Mouse (Mus musculus) right cerebral cortex, postnatal 25 days (tissue): ENCODE results near the gene Bahcc1.

Experiments
- DNase-seq: peaks from one replicate; pipeline ENCODE4 v3.0.0; 2022

Bahcc1 gene

DNA sequence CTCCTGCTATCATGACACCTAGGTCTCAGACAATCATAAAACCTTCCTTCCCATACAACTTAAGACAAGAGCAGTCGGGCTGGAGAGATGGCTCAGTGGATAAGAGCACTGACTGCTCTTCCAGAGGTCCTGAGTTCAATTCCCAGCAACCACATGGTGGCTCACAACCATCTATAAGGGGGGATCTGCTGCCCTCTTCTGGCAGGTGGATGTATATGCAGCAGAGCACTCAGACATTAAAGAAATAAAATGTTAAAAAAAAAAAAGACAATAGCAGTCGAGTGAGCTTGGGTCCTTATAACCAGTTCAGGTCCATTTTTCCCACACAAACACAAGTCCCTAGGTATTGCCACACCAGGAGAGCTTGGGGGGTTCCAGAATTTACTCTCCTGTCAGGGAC is 23.9 kb upstream of the Bahcc1 start:
- DNase-seq: no peak

GRCm38 (mm10) chr11:120209462-120209861 is 23.3 kb upstream of the Bahcc1 start:
- DNase-seq: no peak

DNA sequence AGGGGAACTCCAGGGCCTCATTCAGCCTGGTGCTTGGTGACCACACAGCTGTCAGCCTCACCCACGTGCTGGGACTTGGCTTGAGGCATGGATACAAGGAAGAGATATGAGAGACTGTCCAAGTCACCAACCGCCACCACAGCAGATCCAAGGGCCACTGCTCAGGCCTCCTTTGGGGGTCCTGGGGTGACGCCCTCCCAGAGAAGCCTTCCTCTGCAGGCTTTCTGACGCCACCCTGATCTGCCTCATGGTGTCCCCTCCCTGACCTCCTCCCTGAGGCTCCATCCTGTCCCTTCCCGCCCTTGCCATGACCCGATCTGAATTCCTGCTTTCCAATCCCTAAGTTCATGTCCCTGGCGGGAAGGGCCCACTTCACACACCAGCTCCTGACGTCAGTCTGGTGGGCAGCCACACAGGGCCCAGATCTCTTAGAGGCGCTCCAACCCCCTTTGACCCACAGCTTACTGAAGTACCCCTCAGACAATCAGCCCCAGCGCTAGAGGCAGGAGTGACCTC is 17.0 kb upstream of the Bahcc1 start:
- DNase-seq: no peak

DNA sequence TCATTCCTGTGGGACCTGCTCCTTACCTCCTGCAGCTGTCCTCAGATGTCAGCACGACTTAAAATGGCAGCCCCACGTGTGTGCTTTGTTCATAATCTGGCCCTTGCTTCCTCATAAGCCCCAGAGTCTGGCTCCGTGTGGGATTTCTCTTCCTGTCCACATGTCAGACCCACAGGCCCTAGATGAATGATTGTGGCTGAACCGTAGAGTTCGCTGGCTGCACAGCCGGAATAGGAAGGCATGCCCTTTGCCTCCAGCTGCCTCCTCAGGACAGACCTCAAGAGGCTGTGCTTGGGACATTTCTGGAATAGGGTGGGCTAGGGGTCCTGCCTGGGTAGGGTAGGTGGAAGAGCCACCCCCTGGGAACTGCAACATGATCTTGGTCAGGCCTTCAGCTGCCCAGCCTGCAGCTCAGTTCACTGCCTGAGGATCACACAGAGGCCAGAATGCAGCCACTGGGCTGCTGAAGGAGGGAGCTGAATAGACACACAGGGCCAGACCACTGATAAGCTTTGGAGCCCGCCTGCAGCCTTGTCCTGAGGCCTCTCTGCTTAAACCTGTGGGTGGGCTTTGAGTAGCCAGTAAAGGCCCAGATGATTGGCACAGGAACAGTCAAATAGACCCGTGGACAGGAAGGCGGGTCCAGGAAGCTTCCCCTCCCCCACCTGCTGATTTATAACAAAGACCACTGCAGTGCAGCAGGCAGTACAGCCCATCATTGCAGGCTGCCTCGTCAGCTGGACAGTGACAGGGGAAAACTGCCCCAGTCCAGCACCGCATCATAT is 16.0 kb upstream of the Bahcc1 start:
- no peak for DNase-seq

DNA sequence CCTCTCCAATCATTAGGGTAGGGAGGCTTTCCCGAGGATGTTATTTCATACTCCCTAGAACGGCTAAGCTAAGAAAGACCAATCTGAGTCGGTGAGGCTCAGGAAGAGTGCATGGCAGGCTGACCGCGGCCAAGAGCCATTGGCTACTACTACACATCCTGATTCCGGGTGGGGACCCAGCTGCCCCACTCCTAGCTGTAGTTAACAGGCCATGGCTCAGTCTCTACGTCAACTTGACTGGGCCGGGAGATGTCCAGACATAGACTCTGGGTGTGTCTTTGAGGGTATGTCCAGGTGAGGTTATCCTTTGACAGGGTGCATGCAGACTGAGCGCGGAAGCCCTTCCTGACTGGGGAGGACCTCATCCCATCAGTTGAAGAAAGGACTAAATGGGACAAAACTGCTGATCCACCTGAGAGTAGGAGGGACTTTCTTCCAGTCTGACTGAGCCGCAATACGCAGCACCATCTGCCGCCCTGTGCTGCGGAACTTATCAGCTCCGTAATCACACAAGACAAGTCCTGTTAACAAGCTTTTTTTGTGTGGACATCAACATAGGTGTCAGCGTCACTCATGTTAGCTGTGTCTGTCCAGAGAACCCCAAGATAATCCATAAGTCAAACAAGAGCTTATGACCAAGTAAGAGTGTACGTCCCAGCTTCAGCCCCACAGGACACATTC is 14.4 kb upstream of the Bahcc1 start:
- DNase-seq: no peak

DNA sequence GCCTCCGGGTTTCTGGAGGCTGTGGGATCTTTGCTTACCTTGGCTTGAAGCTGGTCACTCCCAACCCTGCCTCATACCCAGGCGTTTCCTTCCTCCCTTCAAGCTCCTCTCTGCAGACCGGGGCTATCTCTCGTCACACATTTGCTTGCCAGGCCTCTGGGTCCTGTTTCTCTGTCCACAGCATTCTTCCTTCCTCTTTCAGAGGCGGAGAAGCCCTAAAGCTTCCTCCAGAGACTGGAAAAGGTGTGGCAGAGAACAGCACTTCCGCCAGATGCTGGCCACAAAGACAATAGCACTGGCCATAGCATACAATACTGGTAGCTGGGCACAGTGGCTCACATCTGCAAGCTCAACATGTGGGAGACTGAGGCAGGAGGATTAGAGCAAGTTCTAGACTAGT is 13.8 kb upstream of the Bahcc1 start:
- DNase-seq: no peak

DNA sequence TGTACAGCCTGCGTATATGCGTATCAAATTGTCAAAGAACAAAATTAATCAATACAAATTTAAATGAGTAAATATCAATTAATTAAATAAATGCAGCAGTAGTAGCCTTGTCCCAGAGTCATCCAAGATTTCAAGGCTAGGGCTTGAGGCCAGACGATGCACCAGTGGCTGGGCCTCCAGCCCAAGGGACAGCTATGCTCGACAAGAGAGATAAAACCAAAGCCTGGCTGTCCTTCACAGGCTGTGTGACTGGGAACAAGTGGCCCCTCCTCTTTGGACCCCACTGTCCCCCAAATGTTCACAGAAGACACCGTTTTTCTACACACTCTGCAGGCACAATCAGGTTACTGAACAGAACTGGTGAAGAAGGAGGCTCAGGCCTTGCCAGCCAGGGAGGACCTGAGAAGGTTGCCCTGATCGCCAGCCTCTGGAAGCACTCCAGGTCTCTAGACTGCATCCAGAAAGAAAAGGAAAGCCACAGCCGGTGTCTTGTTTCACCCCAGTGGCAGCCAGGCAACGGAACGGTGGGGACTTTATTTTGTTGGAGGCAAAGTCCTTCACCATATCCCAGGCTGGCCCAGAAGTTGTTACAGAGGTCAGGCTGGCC is 12.7 kb upstream of the Bahcc1 start:
- no peak for DNase-seq

GRCm38 (mm10) chr11:120220963-120221827 is 11.6 kb upstream of the Bahcc1 start:
- DNase-seq: no peak

DNA sequence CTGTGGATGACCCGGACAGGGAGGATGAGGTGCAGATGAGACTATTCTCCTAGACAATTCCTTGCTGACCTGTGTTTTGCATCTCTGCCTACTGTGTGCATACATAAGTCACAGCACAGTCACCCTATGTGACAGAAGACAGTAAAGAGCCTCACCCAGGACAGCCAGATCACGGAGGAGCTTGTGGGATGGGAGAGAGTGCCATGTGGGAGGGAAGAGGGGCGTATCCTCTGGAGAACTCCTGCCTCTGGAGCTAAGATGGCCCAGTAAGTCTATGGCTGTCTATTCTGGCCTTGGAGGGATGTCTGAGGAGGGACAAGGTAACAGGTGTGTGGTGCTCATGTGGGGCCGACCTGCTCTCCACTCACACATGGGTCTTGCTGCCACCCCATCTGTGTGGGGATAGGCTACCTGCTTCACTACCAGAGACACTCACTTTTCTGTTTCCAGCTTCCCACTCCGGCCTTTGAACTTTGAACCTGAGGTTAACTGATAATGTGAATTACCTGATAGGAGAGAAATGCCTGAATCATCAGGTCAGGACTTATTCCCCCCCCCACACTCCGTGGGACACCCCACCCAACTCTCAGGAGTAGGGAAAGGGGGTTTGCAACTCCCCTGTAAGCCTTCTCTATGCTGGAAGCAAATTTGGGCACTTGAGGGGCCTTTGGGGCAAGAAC is 10.2 kb upstream of the Bahcc1 start:
- DNase-seq: no peak

- peak; percentile 50 for DNase-seq
Observed at GRCm38 (mm10) chr11:120223586-120224487, 8.9 kb upstream of the Bahcc1 start.

DNA sequence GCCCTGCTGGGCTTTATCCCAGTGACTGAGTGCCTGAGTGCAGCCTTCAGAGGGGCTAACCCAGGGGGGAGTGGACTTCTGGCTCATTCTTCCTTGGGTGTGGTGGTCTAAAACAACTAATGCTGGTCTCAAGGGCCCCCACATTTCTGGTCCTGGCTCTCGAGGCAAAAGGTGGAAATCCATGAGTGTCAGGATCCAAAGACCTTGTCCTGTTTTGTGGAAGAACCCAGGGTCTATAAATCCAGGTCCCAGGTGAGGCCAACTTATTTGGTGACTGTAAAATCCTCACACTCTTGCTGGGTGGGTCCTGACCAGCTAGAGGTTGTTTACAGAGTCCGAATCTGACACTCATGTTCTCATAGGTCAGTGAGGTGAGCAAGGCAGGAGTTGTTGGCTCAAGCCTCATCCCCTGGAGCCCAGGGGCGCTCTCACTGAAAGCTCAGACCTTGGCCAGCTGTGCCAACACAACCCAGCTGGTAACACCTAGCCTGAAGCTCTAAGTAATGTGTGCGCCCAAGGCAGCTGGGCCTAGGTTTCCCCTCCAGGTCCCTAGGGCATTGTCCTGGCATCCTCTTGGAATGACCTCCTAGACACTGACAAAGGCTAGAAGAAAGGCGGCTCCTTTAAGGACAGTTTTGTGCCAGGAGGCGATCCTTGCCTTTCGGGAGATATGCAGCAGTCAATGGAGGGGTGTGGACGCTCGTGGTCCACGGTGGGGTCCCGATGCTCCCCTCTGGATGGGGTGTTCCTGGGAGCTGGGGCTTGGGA is 8.1 kb upstream of the Bahcc1 start:
- no peak for DNase-seq

DNA sequence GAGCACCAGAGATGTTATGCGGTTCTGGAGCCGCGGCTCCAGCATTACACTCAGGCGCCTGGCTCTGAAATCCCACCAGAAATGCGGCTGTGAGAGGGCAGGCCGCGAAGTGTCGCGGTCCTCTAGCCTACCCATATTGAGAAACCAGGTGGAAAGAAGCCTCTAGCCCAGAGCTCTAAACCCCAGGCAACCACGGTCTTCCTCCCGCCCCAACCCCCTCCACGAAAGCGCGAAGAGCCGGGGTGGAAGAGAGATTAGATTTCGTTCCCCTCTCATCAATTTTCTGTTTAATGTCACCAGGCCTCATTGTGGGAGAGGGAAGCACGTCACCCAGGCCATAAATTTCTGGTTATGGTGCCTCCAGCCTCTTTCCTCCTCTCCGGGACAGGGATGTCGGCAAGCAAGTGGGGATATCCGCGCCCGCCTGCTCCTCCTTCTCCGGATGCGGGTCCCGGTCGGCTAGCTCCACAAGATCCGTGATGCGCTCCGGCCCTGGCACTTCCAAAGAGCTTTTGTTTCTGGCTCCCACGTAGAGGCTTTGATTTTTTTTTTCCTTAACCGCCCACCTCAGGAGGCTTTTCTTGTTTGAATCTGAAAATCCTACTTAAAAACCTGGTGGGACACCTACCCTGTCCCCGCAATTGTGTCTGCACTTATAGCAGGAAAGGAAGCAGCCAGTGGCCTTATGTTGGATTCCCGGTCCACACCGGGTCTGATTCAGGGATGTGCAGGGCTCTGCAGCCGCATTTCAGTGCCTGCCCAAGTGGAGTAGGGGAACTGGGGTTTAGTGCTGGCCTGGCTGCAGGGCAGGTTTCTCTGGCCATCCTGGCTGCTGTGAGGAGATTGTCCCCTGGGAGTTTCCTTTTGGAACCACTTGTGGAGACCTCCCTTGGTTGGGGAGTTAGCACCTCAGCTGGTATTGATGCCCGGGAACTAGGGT is 7.2 kb upstream of the Bahcc1 start:
- peak; percentile 38 for DNase-seq

DNA sequence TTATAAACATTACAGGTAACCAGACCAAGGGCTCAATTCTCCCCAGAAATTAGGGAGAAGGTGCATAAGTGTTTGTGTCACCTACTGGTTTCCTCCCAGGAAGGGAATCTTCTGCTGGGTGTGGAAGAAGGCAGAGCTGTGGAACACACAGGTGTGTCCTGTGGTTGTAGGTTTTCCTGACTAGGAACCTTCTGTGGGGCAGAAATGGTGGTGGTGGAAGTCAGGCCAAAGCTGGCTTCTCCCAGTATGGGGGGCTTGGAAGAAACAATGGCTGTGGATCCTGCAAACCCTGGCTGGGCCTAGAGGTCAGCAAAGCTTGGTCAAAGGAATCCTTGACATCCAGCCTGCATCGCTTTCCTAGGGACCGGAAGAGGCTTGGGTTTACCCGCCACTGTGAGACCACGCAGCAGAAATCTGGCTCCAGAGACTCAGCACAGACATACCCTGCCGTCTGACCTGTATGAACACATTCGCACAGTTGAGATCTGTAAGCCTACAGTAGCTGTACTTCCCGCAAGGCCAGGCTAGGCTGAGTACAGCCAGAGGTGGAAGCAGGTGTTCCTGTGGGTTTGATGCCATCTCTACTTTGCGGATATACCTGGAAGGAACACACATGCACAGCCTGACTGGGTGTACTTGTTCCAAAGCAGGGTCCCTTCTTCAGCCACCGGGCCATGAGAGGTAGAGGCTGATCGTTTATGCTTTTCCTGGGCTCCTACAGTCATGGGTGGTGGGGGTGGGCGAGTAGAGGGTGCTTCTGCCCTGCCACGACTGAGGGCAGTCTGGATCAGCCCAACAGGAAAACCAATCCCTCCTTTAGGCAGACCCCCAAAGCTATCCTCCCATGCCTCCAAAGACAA is 6.1 kb upstream of the Bahcc1 start:
- DNase-seq: no peak

DNA sequence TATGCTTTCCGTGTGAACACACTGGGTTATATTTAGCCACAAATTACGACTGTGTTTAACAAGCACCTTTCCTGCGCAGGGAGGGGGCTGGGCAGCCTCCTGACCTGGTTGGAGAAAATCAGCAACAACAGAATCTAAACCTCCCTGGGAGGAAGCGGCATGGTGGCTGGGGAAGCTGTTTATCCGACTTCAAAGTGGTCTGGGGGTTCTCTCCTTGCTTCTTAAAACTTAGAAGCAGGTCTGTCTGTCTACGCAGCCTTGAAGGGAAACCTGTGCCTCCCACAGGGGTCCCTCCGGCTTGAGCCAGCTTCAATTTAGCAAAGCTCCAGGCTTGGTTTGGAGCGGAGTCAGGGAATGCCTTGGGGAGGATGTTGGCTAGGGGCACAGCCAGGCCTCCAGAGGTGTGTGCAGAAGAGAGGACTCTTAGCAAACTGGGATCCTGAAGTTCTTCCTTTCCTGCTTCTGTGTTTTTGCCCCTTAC is 5.1 kb upstream of the Bahcc1 start:
- DNase-seq: no peak

GRCm38 (mm10) chr11:120228116-120228890 is 4.4 kb upstream of the Bahcc1 start:
- no peak for DNase-seq

DNA sequence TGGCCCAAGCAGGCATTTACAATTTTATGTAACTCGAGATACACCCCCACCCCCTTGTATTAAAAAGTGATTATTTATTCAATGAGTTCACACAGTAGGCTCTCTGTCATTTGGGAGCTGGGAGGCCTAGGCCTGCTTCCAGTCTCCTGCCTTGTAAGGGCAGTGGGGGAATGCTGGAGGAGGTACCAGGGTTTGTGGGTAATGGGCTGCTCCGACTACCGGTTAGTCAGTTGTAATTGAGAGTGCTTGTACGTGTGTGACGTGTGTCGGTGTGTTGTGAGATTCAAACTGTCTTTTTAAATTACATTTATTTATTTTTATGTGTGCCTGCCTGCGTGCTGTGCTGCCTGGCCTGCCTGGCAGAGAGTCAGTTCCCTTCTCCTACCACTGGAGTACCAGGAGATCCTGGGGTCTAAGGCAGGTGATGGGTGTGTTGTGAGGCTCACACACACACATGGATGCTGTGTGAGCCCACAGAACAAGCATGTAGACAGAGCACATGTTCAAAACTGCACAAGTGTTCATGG is 3.8 kb upstream of the Bahcc1 start:
- no peak for DNase-seq
